Mouse (Mus musculus): ENCODE measurements around the gene Fgd3.
A peak's percentile ranks its signal among the peaks of the same experiment; 100 is the strongest.

Fgd3 gene

DNA sequence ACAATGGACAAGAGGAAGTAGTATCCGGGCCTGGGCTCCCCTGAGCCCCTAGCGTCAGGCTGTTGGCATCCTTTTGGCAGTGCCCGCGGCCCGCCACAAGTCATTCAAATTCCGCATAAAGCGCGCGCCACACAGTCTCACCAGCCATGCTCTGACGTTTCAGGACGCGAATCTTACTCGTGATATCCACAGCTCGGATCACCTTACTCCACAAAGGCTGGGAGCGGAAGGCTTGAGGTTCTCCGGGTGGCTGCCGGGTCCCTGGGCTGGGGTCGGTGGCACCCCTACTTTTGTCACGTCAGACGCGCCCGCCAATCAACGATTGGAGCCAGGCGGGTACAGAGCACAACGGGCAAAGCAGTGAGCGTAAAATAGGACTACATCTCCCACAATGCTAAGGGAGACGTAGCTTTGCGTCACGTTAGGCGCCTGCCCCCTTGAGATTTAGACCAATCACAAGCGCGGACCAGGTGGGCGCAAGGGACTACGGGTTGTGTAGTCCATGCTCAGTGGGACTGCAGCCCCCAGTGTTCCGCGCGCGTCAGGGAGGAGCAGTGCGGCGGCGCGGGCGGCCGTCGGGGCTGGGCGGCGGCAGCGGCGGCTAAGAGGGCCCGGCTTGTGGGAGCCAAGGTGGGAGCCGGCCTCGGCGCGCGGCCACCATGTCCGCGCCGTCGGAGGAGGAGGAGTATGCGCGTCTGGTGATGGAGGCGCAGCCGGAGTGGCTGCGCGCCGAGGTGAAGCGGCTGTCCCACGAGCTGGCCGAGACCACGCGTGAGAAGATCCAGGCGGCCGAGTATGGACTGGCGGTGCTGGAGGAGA is 21.1 kb upstream of the Fgd3 start, which contains the start of gene Bicd2:
Bicd2 (plus strand) TSS at position 574 of the 819 bp plus-strand sequence.
- DNase-seq (ENCODE audit: low spot score), result peak; percentile 92

DNA sequence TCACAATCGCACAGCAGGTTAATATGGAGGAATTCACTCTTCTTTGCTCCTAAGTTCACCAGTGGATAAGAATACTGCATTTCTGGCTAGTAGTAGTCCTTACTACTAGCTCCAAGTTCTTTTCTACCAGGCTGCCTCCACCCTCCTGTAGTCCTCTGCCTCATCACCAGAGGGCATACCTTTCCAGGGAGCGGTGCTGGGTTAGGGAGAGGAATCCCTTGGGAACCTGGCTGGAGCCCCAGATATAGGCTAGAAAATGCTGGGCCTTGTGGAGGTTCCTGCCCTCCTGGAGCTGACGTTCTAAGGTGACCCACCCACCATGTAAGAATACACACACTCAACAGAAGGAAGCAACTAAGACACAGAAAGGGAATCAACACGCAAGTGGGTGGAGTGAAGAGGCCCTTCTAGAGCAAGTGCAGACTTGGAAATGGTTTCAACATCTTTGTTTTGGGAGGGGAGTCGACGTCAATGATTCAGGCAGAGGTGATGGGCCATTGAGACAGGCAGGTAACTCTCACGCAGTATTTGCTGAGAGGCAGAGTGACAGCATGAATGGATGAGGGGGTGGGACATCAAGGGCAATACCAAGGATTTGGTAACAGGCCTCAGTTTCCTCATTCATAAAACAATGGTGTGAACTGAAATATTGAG is 18.9 kb upstream of the Fgd3 start:
- peak; percentile 69 for DNase-seq (ENCODE audit: low spot score)

DNA sequence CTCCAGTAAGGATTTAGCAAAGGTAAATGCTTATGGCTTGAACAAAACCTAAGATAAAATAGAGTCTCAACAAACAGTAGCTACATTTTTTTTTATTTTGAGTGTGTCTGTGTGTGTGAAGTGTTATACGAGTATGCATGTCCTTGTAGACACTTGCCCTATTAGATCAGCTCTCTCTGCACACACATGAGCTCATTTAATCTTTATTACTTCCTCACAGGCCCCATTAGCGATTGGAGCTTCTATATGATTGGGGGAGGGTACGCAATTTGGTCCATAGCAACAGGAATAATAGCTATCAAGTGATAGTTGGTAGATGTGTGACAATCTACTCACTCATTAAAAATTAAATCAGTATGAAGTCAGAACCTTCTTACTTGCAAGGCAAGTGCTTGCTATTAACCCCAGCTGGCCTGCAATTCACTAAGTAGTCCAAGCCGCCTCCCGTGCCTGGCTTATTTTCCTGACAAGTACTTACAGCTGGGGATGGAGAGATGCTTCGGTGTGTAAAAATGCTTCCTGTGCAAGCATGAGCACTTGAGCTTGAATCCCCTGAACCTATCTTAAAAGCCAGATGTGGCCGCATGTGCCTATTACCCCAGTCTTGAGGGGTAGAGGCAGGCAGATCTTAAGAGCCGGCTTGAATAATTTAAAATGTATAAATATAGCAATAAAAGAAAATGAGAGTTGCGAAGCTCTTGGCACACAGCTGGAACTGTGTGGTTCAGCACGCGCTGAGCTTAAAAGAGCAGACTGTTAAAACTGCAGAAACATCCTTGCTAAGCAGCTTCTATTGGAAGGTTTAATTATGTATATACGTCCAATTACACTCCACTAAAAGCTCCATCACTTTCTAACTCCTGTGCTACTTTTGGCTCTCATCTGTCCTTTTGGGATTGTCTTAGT is 15.2 kb upstream of the Fgd3 start:
- DNase-seq (ENCODE audit: low spot score), result no peak

DNA sequence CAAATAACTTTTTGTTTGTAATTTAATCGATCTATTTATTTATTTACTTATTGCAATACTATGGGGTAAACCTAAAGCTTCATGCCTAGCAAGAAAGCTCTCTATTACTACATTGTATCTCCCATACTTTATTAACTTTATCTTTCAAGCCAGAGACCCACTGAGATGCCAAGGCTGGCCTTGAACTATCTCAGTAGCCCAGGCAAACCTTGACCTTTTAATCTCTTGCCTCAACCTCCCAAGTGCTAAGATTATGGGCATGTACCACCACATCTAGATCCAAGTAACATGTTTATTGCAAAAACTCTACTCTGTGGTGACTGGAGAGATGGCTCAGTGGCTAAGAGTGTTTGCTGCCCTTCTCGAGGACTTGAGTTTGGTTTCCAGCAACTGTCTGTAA is 13.1 kb upstream of the Fgd3 start:
- DNase-seq (ENCODE audit: low spot score), result no peak

DNA sequence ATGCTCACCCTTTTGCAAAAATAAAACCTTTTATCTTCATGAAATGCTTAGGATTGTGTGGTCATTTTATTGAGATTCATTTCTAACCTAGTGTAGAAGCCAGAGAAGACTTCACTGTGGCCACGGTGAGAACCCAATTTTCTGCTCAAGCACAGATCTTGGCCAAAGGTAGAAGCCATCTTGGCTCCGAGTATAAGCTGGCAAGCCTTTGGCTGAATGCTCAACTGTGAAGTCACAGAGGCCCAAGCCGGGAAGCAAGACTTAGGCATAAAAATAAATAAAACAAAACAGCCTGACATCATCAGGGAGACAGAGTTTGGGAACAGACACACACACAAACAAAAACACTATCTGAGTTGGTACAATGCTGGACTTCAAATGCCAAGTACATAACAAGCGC is 8.0 kb upstream of the Fgd3 start:
- no peak for DNase-seq (ENCODE audit: low spot score)

DNA sequence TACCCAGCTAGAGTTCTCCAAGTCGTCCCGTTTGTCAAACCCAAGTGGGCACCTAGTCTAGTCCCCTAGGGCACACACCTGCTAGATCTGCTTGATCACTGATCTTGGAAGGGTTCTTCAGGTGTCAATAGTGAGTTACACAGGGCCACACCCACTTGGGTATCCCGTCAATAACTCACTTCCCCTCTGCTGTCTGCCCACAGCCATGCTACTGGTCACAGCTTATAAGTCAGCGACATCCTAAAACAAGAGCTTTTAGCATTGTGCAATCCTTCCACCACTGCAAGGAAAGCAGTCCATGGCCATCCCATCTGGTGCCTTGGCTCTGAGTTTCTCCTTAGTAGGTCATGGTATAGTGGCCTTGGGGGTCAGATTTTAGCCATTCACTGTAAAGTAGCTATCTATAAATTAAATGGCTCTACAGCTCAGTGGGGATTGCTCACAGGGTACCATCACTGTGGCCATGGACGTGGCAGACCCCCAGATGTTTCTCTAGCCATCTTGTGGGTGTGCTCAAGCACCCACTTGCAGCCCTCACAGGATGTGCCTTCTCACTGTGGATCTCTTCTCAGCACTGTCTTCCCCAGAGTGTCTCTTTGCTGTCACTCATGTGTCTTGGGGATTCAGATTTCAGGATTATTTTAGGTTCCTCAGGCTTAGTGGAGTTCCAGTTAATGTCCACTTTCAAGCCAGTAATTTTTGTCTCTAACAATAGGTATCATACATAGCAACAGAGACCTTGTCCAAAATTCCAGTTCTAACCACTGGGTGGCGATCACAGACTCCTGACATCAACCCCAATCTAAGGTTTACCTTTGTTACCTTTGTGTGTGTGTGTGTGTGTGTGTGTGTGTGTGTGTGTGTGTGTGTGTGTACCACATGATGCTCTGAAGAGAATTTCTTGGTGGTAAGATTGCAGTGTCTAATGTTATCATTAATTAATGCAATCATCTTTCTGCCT is 6.4 kb upstream of the Fgd3 start:
- DNase-seq (ENCODE audit: low spot score), result peak; percentile 74

DNA sequence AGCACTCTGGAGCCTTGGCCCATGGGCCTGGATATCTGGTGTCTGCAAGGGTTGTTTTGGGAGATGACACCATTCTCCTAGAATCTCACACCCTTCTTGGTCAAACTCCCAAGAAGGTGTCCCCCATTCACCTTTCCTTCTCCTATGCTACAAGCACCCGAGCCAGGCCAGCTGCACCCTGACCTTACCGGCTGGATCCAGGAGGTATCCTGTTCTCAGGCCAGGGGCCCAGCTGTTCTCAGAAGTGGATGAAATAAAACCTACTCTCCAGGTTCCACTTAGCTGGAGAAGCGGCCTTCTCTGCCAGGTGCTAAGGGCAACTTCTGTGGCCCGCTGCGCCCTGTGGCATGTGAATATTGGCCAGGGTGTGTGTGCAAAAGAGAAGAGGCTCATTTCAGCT is 4.8 kb upstream of the Fgd3 start:
- DNase-seq (ENCODE audit: low spot score), result no peak

DNA sequence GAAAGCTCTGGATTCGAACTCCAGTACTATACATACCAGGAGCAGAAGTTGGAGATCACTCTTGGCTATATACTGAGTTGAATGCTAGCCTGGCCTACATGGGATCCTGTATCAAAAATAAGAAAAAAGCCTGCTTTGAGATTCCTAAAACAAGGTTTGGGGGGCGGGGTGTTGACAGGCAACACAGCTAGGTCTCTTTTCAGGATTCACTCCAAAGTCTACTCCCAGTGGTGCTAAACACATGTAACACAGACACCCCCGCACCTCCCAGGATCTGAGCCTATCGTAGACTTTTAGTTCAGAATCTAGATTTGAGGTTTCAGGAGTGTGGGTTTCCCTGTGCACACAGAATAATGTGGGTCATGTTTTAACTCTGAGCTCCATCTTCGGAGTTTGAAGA is 2.6 kb upstream of the Fgd3 start:
- DNase-seq (ENCODE audit: low spot score), result no peak

DNA sequence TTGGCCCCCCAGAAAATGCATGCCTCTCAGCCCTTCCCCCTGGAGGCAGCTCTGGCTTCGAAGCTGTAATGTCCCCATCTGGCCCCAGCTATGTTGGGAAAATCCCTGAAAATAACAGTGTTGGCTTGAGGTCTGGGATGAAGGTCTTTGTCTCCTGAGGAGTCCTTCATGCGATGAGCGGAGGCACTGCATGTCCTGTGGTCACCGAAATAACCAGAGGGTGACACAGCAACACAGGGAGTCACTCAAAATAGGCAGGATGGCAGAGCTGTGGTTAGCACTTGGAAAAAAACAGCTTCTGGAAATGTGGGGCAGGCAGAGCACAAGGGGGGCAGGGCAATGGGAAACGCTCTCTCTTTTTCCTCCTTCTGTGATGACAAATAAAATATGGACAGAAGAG is 2.1 kb upstream of the Fgd3 start:
- no peak for DNase-seq (ENCODE audit: low spot score)

DNA sequence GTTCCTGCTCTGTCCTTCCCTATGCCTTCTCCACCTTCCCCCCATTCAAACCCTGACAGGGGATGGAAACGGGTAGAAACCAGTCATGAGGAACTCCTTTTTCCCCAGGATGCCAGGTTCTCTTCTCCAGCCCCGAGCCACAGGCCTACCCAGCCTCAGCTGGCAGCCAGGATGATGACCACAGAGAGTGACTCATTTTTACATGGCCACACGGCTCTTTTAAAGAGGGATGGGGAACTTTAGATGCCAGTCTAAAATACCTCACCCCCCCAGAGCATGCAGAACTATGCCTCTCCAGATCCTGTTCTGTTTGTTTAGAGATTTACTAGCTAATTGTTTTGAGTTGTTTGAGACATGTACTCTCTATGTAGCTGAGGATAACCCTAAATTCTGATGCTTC is 1.3 kb upstream of the Fgd3 start:
- no peak for DNase-seq (ENCODE audit: low spot score)

DNA sequence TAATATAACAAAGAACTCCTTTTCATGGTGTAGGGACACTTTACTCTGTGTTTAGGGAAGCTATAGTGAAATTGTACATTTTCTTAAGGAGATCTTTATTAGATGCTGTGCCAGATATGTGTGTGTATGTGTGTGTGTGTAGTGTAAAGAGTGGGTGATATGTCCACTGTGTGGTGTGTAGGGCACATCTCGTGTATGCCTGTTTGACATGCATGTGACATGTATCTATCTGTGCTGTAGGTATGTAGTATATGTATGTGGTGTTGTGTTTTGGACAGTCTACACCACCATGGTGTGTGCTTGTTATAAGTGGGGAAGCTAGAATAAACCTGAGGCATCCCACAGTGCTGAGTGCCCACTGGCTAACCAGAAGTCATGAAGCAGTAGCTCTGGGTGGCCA is 403 bp upstream of the Fgd3 start:
- no peak for DNase-seq (ENCODE audit: low spot score)

DNA sequence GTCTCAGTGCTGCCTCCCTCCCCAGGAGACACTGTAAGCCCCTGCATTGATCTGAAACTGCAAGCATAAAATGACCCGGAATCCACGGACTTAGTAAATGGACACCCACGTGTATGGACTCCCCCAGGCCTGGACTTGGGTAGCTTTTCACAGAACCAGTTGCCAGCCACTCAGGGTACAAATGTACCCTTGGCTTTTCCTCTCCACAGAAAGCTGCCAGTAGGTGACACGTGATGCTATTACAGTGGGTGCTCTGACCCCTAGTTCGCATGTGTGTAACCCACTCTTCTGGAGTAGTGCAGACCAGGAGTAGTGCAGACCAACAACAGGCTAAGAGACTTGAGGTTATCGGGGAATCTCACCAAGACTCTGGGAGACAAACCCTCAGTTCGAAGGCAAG is 2.2 kb downstream of the Fgd3 start:
- no peak for DNase-seq (ENCODE audit: low spot score)

DNA sequence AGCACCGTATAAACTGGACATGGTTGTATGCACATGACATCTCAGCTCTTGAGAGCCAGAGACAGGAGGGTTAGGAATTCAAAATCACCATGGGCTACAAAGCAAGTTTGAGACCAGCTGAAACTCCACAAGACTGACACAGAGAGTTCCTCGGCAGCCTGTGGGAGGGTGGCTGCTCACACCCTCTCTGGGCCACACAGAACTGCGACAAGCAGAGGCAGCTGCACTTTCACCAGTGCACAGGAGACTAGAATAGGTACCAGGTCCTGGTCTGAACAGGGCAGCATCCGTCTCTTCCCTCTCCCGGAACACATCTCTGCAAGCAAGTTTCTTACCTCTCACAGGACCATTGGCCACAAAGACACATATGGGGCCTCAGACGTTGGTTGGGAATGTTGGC is 2.6 kb downstream of the Fgd3 start:
- DNase-seq (ENCODE audit: low spot score), result no peak

DNA sequence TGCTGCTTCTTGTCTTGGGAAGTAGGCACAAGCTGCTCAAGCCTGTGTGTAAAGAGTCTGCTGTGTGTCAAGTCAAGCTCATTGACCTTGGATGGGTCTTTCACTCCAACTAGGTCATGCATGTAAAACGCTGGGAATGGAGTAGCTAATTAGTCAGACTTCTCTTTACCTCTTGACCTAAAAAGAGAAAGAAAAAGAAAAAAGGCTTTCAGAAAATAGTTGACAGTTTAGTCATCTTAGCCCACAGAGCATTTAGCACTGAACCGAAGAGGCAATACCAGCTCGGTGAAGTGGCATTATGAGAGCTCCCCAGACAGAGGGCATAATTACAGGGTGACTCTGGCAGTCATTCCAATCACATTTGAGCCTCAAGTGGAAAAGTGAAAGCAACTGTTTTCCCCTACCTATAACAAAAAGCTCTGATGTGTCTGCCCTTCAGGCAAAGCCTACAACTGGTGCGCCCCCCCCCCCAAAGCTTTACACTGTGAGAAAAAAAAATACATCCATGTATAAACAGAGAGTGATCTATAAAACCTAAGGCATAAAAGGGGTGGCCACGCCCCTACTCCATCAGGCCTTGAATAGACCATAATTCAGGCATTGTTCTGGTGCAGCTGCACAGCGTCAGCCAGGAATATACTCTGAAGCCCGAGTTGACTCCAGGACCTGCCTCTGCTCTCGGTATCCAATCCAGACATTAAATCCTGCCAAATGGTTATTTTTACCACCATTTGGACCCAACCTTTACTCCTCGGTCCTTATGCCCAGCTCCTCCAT is 3.5 kb downstream of the Fgd3 start:
- no peak for DNase-seq (ENCODE audit: low spot score)

DNA sequence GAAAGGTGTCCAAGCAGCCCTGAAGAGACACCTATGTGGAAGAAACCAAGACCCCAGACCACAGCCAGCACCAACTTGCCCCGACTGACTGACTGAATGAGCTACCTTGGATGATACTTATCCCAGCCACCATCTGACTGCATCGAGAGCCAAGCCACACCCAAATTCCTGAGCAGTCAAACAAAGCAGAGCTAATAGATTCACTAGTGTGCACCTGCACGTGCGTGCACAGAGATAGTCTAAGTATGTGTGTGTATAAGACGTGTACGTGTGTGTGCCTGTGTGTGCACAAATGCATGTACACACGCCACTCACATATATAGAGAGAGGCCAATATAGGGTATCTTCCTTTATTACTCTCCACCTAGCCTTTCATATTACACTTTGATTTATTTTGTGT is 8.5 kb downstream of the Fgd3 start:
- no peak for DNase-seq (ENCODE audit: low spot score)

DNA sequence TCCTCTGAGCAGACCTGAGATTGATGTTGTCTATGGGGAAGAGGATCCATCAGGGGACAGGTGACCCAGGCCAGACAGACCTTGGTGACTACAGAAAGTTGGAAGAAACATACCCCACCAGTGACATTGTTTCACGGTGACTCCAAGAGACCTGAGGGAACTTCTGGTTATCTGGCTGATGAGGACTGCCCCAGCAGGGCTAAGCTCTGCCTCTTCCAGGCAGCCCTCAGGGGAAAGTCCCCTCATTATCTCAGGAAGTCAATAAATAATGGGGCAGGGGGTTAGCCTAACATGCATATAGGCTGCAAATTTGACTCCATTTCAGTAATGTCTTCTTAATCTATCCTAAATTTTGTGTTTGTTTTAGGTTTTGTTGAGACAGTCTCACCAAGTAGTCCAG is 10.6 kb downstream of the Fgd3 start:
- no peak for DNase-seq (ENCODE audit: low spot score)

DNA sequence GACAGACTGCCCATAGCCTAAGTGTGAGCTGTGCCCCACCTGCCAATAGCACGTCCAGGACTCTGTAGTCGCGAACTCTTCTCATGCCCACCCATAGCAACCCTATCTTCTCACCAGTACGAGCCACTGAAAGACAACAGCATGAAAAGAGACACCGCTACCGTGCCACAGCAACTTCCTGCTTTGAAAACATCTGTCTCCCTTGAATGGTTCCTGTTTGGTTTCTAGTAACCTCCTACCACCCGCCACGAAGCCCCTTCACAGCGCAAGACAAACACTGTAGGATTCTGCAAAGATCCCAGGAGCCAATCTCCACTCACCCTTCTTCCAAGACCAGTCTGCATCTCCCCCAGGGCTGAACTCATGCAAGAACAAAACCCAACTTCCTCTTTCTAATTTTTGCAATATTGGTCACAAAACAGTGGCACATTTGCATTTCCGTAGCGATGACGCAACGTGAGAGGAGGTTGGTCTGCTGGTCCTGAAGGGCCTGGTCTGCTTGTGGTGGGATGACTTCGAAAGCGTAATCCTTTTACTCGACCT is 11.2 kb downstream of the Fgd3 start:
- DNase-seq (ENCODE audit: low spot score), result no peak

DNA sequence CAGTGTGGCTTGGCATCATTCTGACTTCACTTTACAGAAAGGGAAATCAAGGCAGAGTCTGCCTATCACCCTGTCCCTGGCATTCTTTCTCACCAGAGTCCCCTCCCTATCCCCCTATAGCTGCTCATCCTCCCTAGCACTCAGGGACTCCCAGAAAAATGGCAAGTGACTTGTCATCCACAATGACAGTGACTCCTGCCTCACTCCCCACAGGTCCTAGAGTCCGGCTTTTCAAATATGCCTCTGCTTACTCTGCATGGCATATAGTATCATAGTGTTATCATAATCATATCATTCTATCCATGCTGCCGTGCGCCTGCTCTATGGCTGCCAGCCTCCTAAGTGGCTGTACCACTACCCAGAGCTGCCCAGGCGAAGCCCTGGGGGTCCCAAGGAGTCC is 11.9 kb downstream of the Fgd3 start:
- no peak for DNase-seq (ENCODE audit: low spot score)

DNA sequence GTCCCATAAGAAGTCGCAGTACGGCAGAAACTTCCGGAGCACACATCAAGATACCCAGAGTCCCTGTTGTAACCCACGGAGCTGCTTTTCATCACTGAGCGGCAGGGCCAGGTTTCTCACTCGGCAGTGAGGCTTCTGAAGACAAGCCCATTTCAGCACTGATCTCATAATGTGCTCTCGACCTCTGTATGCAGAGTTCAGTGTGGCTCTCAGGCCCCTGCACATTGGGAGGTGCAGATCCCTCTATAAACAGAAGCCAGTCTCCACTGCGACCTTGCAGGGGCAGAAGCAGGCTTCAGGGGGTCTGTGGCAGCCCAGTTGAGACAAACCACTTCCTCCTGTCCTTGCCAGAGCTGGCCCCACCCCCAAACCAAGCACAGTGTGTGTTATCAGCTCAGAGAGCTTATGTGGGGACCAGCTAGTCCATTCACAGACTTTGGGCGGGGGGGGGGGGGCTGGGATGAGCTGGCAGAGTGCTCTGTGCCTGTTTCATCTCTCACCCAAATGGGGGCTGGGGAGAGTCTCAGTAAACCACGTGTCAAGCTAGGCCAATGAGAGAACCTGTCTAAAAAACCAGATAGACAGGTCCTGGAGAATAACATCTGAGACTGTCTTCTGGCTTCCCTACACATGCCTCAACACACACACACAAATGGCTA is 12.7 kb downstream of the Fgd3 start:
- DNase-seq (ENCODE audit: low spot score), result peak; percentile 59

DNA sequence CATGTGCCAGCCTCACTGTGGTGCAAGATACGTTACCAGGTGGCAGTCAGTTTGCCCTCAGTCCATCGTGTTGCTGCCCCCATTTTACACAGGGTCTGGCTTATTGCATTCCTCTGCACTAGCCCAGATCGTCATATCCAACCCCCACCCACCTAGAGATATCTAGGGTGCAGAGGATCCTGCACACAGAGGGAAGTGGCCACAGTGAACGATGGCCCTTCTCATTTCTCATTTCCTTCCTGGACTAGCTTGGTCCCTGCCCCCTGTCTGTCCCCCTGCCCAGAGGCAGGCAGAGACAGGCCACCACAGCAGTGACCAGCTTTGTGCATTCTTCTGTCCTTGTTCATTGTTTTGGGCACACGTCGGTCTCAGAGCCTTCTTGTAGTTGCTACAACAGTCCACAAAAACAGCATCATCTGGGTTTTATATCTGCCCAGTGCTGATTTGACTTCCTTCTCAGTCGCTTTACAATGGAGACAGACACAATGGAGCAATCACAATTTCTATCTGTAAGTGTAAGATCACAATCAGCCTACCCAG is 13.3 kb downstream of the Fgd3 start:
- DNase-seq (ENCODE audit: low spot score), result no peak
